Mouse (Mus musculus) hematopoietic stem cell, adult 5-6 weeks (primary cell): ENCODE data around the gene Pcare. TPM values are rescaled to one million over a fixed set of nuclear protein-coding genes. Genes with fewer than 3 reads are reported as not detected.

Experiments
- ATAC-seq, 2 experiments: fragments of 125-278 bp in 1 of 2; replicated peaks in 1 of 2; 2 replicates each; pipeline ENCODE4 v1.8.0; 2016 to 2017; ENCODE audit warnings: inconsistent platforms in 2 of 2, mild to moderate bottlenecking in 2 of 2, moderate number of reproducible peaks in 2 of 2, low read depth in 1 of 2, moderate TSS enrichment in 1 of 2; ENCODE audit not compliant: low FRiP score in 2 of 2, poor library complexity in 2 of 2, severe bottlenecking in 2 of 2, insufficient read depth in 1 of 2, low TSS enrichment in 1 of 2
- total RNA-seq: library from RNA; stranded (forward); fragments of 172-1452, 232-1000 nt; gene quantifications from 2 replicates; pipeline ENCODE4 v1.2.3, GENCODE M21; 2017

Gene Pcare
- total RNA-seq, 1 experiment from 2014 or later, result not detected

GRCm38 (mm10) chr17:71695151-71695550 lies 57.5 kb downstream of the Pcare start:
- ATAC-seq, result no peak

- ATAC-seq, result no peak
These were observed 58.9 kb downstream of the Pcare start for GRCm38 (mm10) chr17:71693780-71694179.

Other genes starting within 250 kb of the Pcare start
- gene Ndc80, start 226.0 kb downstream of the Pcare start, total RNA-seq, result 70.4 and 77.5 TPM in 2 replicates
- not detected in 2 replicates for gene Spdya, start 200.8 kb downstream of the Pcare start, total RNA-seq
- gene Wdr43, start 137.0 kb downstream of the Pcare start, total RNA-seq, result 292 and 334 TPM in 2 replicates
- not detected in 2 replicates for gene Togaram2, start 79.6 kb downstream of the Pcare start, total RNA-seq
- gene Clip4, start 15.6 kb upstream of the Pcare start, total RNA-seq, result 2.1 TPM in 1 of 2 replicates, not detected in the other